Mouse (Mus musculus): ENCODE results near the gene Vsig10l.

GRCm38 (mm10) chr7:43476376-43476775 is 13.4 kb downstream of the Vsig10l start:
- TF ChIP-seq POLR2A (IDR thresholded peaks at IDR 0.05; ENCODE audit: borderline replicate concordance, insufficient read depth, low read length) (no peak), CTCF (IDR thresholded peaks at IDR 0.05; ENCODE audit: borderline replicate concordance, insufficient read depth, low read depth, low read length) (no peak)

Measured in cerebellum, adult 2 months (tissue).